Mouse (Mus musculus) MEL (cell line): Measurements from ENCODE around the gene Gm5868. TPM values are rescaled to one million over a fixed set of nuclear protein-coding genes. Genes with fewer than 3 reads are reported as not detected.

Experiments
- DNase-seq: peaks from one replicate; pipeline ENCODE4 v3.0.0; 2011; ENCODE audit warnings: low read depth, low spot score
- H3K27ac ChIP-seq: 2 replicates; pipeline ENCODE4 v1.5.1; 2012; ENCODE audit warnings: low read depth, mild to moderate bottlenecking, control low read depth, low read length, moderate library complexity; ENCODE audit not compliant: control insufficient read depth
- H3K27me3 ChIP-seq, 2 experiments: fragments of 150-350 bp in 1 of 2; sonication (generic) in 1 of 2; 2 replicates each; pipeline ENCODE4 v1.6.1; 2012; ENCODE audit warnings: low read length in 2 of 2, mild to moderate bottlenecking in 2 of 2, improper control_type of control experiment in 1 of 2, moderate library complexity in 1 of 2; ENCODE audit not compliant: insufficient read depth in 2 of 2, control insufficient read depth in 1 of 2
- H3K36me3 ChIP-seq, 2 experiments: 2 replicates each; pipeline ENCODE4 v1.6.1; 2012 to 2014; ENCODE audit warnings: low read length in 2 of 2, improper control_type of control experiment in 1 of 2, inconsistent platforms in 1 of 2, mild to moderate bottlenecking in 1 of 2; ENCODE audit not compliant: insufficient read depth in 2 of 2, control insufficient read depth in 1 of 2
- H3K4me1 ChIP-seq, 2 experiments: fragments of 150-350 bp in 1 of 2; sonication (generic) in 1 of 2; 2 replicates each; pipeline ENCODE4 v1.6.1; 2012; ENCODE audit warnings: low read length in 2 of 2, improper control_type of control experiment in 1 of 2, mild to moderate bottlenecking in 1 of 2; ENCODE audit not compliant: insufficient read depth in 2 of 2, control insufficient read depth in 1 of 2
- H3K4me3 ChIP-seq, 2 experiments: fragments of 150-350 bp in 1 of 2; sonication (generic) in 1 of 2; 2 replicates each; pipeline ENCODE4 v1.5.1; 2012; ENCODE audit warnings: low read depth in 2 of 2, low read length in 2 of 2, mild to moderate bottlenecking in 2 of 2, moderate library complexity in 2 of 2, control low read depth in 1 of 2, improper control_type of control experiment in 1 of 2; ENCODE audit not compliant: control insufficient read depth in 1 of 2, insufficient read depth in 1 of 2
- H3K79me2 ChIP-seq: 2 replicates; pipeline ENCODE4 v1.6.1; 2012; ENCODE audit warnings: mild to moderate bottlenecking, low read length, moderate library complexity; ENCODE audit not compliant: control insufficient read depth, poor library complexity, insufficient read depth
- H3K9ac ChIP-seq: 2 replicates; pipeline ENCODE4 v1.6.1; 2012; ENCODE audit warnings: low read depth, mild to moderate bottlenecking, control low read depth, low read length, moderate library complexity; ENCODE audit not compliant: control insufficient read depth, poor library complexity, severe bottlenecking
- H3K9me3 ChIP-seq: fragments of 150-350 bp; sonication (generic); replicated peaks from 2 replicates; pipeline ENCODE4 v1.6.1; 2012; ENCODE audit warnings: mild to moderate bottlenecking, low read length, improper control_type of control experiment, moderate library complexity; ENCODE audit not compliant: insufficient read depth
- BHLHE40 ChIP-seq: IDR thresholded peaks from 2 replicates; pipeline ENCODE4 v1.6.1; 2012; ENCODE audit warnings: low read depth, mild to moderate bottlenecking, inconsistent platforms, low read length, improper control_type of control experiment, borderline replicate concordance
- CHD1 ChIP-seq: IDR thresholded peaks from 2 replicates; pipeline ENCODE4 v1.6.1; 2012; ENCODE audit warnings: low read depth, mild to moderate bottlenecking, inconsistent platforms, low read length, improper control_type of control experiment
- CTCF ChIP-seq, 3 experiments: IDR thresholded peaks in 2 of 3; conservative IDR thresholded peaks in 1 of 3; 2 replicates each; pipeline ENCODE4 v1.5.1; 2011 to 2012; ENCODE audit warnings: low read length in 3 of 3, low read depth in 2 of 3, mild to moderate bottlenecking in 2 of 3, improper control_type of control experiment in 1 of 3, inconsistent platforms in 1 of 3, mixed read lengths in 1 of 3, moderate library complexity in 1 of 3; ENCODE audit not compliant: control insufficient read depth in 1 of 3, insufficient read depth in 1 of 3, poor library complexity in 1 of 3, severe bottlenecking in 1 of 3
- E2F4 ChIP-seq: IDR thresholded peaks from 2 replicates; pipeline ENCODE4 v1.6.1; 2011; ENCODE audit warnings: low read depth, low read length, improper control_type of control experiment, borderline replicate concordance
- ELF1 ChIP-seq: IDR thresholded peaks from 2 replicates; pipeline ENCODE4 v1.6.1; 2014; ENCODE audit warnings: low read depth, mild to moderate bottlenecking, inconsistent platforms, low read length, improper control_type of control experiment, moderate library complexity
- EP300 ChIP-seq, 2 experiments: IDR thresholded peaks; 2 replicates each; pipeline ENCODE4 v1.6.1; 2011; ENCODE audit warnings: improper control_type of control experiment in 2 of 2, low read length in 2 of 2, low read depth in 1 of 2, mild to moderate bottlenecking in 1 of 2
- ETS1 ChIP-seq: IDR thresholded peaks from 2 replicates; pipeline ENCODE4 v1.6.1; 2012; ENCODE audit warnings: low read depth, mild to moderate bottlenecking, inconsistent platforms, low read length, improper control_type of control experiment, moderate library complexity
- GABPA ChIP-seq: IDR thresholded peaks from 2 replicates; pipeline ENCODE4 v1.6.1; 2012; ENCODE audit warnings: low read depth, mild to moderate bottlenecking, inconsistent platforms, low read length, improper control_type of control experiment, moderate library complexity
- GATA1 ChIP-seq: IDR thresholded peaks from 2 replicates; pipeline ENCODE4 v1.6.1; 2011; ENCODE audit warnings: low read depth, low read length, improper control_type of control experiment
- HCFC1 ChIP-seq: IDR thresholded peaks from 2 replicates; pipeline ENCODE4 v1.6.1; 2012; ENCODE audit warnings: low read depth, mild to moderate bottlenecking, inconsistent platforms, low read length, improper control_type of control experiment, moderate library complexity
- JUND ChIP-seq: IDR thresholded peaks from 2 replicates; pipeline ENCODE4 v1.6.1; 2011; ENCODE audit warnings: low read depth, mild to moderate bottlenecking, improper control_type of control experiment, low read length
- MAFK ChIP-seq: IDR thresholded peaks from 2 replicates; pipeline ENCODE4 v1.6.1; 2011; ENCODE audit warnings: low read depth, mild to moderate bottlenecking, low read length, improper control_type of control experiment, borderline replicate concordance
- MAX ChIP-seq: IDR thresholded peaks from 2 replicates; pipeline ENCODE4 v1.6.1; 2011; ENCODE audit warnings: low read length, improper control_type of control experiment
- MAZ ChIP-seq: IDR thresholded peaks from 2 replicates; pipeline ENCODE4 v1.6.1; 2012; ENCODE audit warnings: low read depth, mild to moderate bottlenecking, inconsistent platforms, low read length, improper control_type of control experiment
- MXI1 ChIP-seq: IDR thresholded peaks from 2 replicates; pipeline ENCODE4 v1.6.1; 2011; ENCODE audit warnings: mild to moderate bottlenecking, low read depth, low read length, improper control_type of control experiment
- MYC ChIP-seq: IDR thresholded peaks from 2 replicates; pipeline ENCODE4 v1.6.1; 2011; ENCODE audit warnings: low read depth, mild to moderate bottlenecking, low read length, improper control_type of control experiment, moderate library complexity
- NRF1 ChIP-seq: IDR thresholded peaks from 2 replicates; pipeline ENCODE4 v1.6.1; 2014; ENCODE audit warnings: low read depth, mild to moderate bottlenecking, inconsistent platforms, low read length, improper control_type of control experiment, moderate library complexity; ENCODE audit not compliant: poor library complexity, insufficient read depth, severe bottlenecking
- POLR2A ChIP-seq, 2 experiments: IDR thresholded peaks; 2 replicates each; pipeline ENCODE4 v1.6.1; 2011 to 2012; ENCODE audit warnings: low read length in 2 of 2, mild to moderate bottlenecking in 2 of 2, control low read depth in 1 of 2, improper control_type of control experiment in 1 of 2, low read depth in 1 of 2, moderate library complexity in 1 of 2; ENCODE audit not compliant: control insufficient read depth in 1 of 2, insufficient read depth in 1 of 2, poor library complexity in 1 of 2
- POLR2AphosphoS5 ChIP-seq: IDR thresholded peaks from 2 replicates; pipeline ENCODE4 v1.6.1; 2012; ENCODE audit warnings: low read depth, borderline replicate concordance, mild to moderate bottlenecking, inconsistent platforms, low read length, moderate library complexity, mixed read lengths
- RAD21 ChIP-seq: IDR thresholded peaks from 2 replicates; pipeline ENCODE4 v1.6.1; 2011; ENCODE audit warnings: mild to moderate bottlenecking, low read depth, low read length, improper control_type of control experiment
- RCOR1 ChIP-seq: IDR thresholded peaks from 2 replicates; pipeline ENCODE4 v1.6.1; 2012; ENCODE audit warnings: low read depth, mild to moderate bottlenecking, inconsistent platforms, low read length, improper control_type of control experiment
- SIN3A ChIP-seq: IDR thresholded peaks from 2 replicates; pipeline ENCODE4 v1.6.1; 2012; ENCODE audit warnings: low read length, improper control_type of control experiment, inconsistent platforms
- SMC3 ChIP-seq: IDR thresholded peaks from 2 replicates; pipeline ENCODE4 v1.6.1; 2011; ENCODE audit warnings: low read depth, low read length, improper control_type of control experiment
- TAL1 ChIP-seq: IDR thresholded peaks from 2 replicates; pipeline ENCODE4 v1.6.1; 2012; ENCODE audit warnings: mild to moderate bottlenecking, inconsistent platforms, low read length, moderate library complexity, mixed read lengths
- TBP ChIP-seq: IDR thresholded peaks from 2 replicates; pipeline ENCODE4 v1.8.0; 2011; ENCODE audit warnings: low read depth, low read length, improper control_type of control experiment
- TCF12 ChIP-seq: IDR thresholded peaks from 2 replicates; pipeline ENCODE4 v1.6.1; 2014; ENCODE audit warnings: low read depth, mild to moderate bottlenecking, inconsistent platforms, low read length, improper control_type of control experiment, moderate library complexity
- UBTF ChIP-seq: IDR thresholded peaks from 2 replicates; pipeline ENCODE4 v1.6.1; 2012; ENCODE audit warnings: low read depth, mild to moderate bottlenecking, inconsistent platforms, low read length, improper control_type of control experiment, moderate library complexity, borderline replicate concordance; ENCODE audit not compliant: insufficient read depth
- USF1 ChIP-seq: IDR thresholded peaks from 2 replicates; pipeline ENCODE4 v1.6.1; 2014; ENCODE audit warnings: low read depth, mild to moderate bottlenecking, inconsistent platforms, low read length, improper control_type of control experiment, moderate library complexity
- USF2 ChIP-seq, 2 experiments: IDR thresholded peaks; 2 replicates each; pipeline ENCODE4 v1.6.1; 2011 to 2012; ENCODE audit warnings: improper control_type of control experiment in 2 of 2, low read length in 2 of 2, borderline replicate concordance in 1 of 2, inconsistent platforms in 1 of 2, low read depth in 1 of 2, mild to moderate bottlenecking in 1 of 2; ENCODE audit not compliant: insufficient read depth in 1 of 2
- ZC3H11A ChIP-seq: IDR thresholded peaks from 2 replicates; pipeline ENCODE4 v1.6.1; 2012; ENCODE audit warnings: low read depth, mild to moderate bottlenecking, inconsistent platforms, low read length, improper control_type of control experiment
- ZKSCAN1 ChIP-seq: IDR thresholded peaks from 2 replicates; pipeline ENCODE4 v1.6.1; 2012; ENCODE audit warnings: low read depth, mild to moderate bottlenecking, inconsistent platforms, low read length, improper control_type of control experiment, moderate library complexity
- ZMIZ1 ChIP-seq: IDR thresholded peaks from 2 replicates; pipeline ENCODE4 v1.6.1; 2012; ENCODE audit warnings: low read depth, mild to moderate bottlenecking, inconsistent platforms, low read length, improper control_type of control experiment, moderate library complexity
- ZNF384 ChIP-seq: IDR thresholded peaks from 2 replicates; pipeline ENCODE4 v1.6.1; 2012; ENCODE audit warnings: low read depth, mild to moderate bottlenecking, inconsistent platforms, low read length, improper control_type of control experiment
- polyA plus RNA-seq, 2 experiments: library from polyadenylated mRNA; stranded (reverse) in 1 of 2; unstranded in 1 of 2; fragments of >175 nt in 1 of 2; fragments of >200 nt in 1 of 2; gene quantifications; 2 replicates each; pipeline versions ENCODE4 v1.2.1 to v1.2.4; 2012; ENCODE audit warnings: low replicate concordance in 2 of 2, low read depth in 1 of 2; ENCODE audit not compliant: insufficient read length in 2 of 2, insufficient read depth in 1 of 2, missing spikeins in 1 of 2
- total RNA-seq: library from RNA; depleted of rRNA; stranded (reverse); fragments of 300-350 nt; gene quantifications from 2 replicates; pipeline ENCODE4 v1.2.3, GENCODE M21; 2012

Gm5868 gene
- total and polyA plus RNA-seq, 3 experiments, result not detected

GRCm38 (mm10) chr5:72634791-72635271, 47.5 kb upstream of the Gm5868 start:
- H3K36me3 ChIP-seq, result peaks cover 0 to 13% of the 10 kb centered on the region in 2 experiments; a peak in 2 of 4 replicates
- no peaks in the 10 kb centered on the region for H3K9me3 ChIP-seq
- peaks cover 10 to 17% of the 10 kb centered on the region in 2 experiments for H3K4me1 ChIP-seq
- H3K27ac ChIP-seq, result peak overlapping the region; percentile 50
- TF ChIP-seq RAD21 (no peak), ETS1 (peak; percentile 67), MAFK (0 out of 2 replicates have a peak, but pooled peaks have one; percentile 22), EP300 (IDR thresholded peaks at IDR 0.05; ENCODE audit: low read depth in 1 of 2, low read length in 2 of 2) (peak; percentile 58 to 59), CHD1 (no peak), NRF1 (no peak), JUND (no peak), SIN3A (peak; percentile 38; the same call in 1 of the 2 replicates), TBP (0 out of 2 replicates have a peak, but pooled peaks have one; percentile 7), POLR2A (IDR thresholded peaks at IDR 0.05; ENCODE audit: control insufficient read depth in 1 of 2, insufficient read depth in 1 of 2, low read depth in 1 of 2, low read length in 2 of 2, poor library complexity in 1 of 2) (no peak), ELF1 (no peak), CTCF (IDR thresholded peaks at IDR 0.05 in 2 of 3, conservative IDR thresholded peaks at IDR 0.05 in 1 of 3; ENCODE audit: control insufficient read depth in 1 of 3, insufficient read depth in 1 of 3, low read depth in 2 of 3, low read length in 3 of 3, poor library complexity in 1 of 3, severe bottlenecking in 1 of 3) (no peak), ZKSCAN1 (no peak), E2F4 (no peak), MAZ (peak; percentile 55; the same call in 1 of the 2 replicates), ZNF384 (no peak), ZC3H11A (no peak), SMC3 (no peak), USF2 (IDR thresholded peaks at IDR 0.05; ENCODE audit: borderline replicate concordance in 1 of 2, insufficient read depth in 1 of 2, low read depth in 1 of 2, low read length in 2 of 2) (no peak), HCFC1 (no peak), BHLHE40 (no peak), TCF12 (0 out of 2 replicates have a peak, but pooled peaks have one; percentile 4), GABPA (0 out of 2 replicates have a peak, but pooled peaks have one; percentile 66), UBTF (no peak), MXI1 (peak; percentile 26; the same call in 1 of the 2 replicates), MYC (no peak), TAL1 (no peak), ZMIZ1 (no peak), POLR2AphosphoS5 (no peak), RCOR1 (no peak; the same call in 1 of the 2 replicates), GATA1 (no peak), USF1 (no peak), MAX (no peak)
- H3K27me3 ChIP-seq, result no peaks in the 10 kb centered on the region
- no peaks in the 10 kb centered on the region; the same call in 1 of the 2 replicates for H3K79me2 ChIP-seq
- peak overlapping the region; percentile 46 for H3K9ac ChIP-seq
- peak; percentile 80 for DNase-seq
- peak overlapping the region; percentile 50 to 51 for H3K4me3 ChIP-seq
